Mouse (Mus musculus): ENCODE measurements around the gene Tusc2.

GRCm38 (mm10) chr9:107544729-107545128 lies 18.3 kb upstream of the Tusc2 start:
- TF ChIP-seq CTCF (IDR thresholded peaks at IDR 0.05; ENCODE audit: low read depth, low read length) = no peak
- no peak for TF ChIP-seq POLR2A (IDR thresholded peaks at IDR 0.05; ENCODE audit: borderline replicate concordance, low read depth, low read length)
